Mouse (Mus musculus): ENCODE data around the gene Olfr1102. TPM values are rescaled to one million over a fixed set of nuclear protein-coding genes. Genes with fewer than 3 reads are reported as not detected.

Olfr1102 gene
- total RNA-seq, 1 experiment = not detected

- Histone ChIP-seq H3K36me3 (ENCODE audit: control insufficient read depth, insufficient read depth, low read length, poor library complexity, severe bottlenecking) (no peaks in the 10 kb centered on the region), H3K9me3 (ENCODE audit: control insufficient read depth, insufficient read depth, low read depth, low read length) (no peaks in the 10 kb centered on the region), H3K27ac (ENCODE audit: insufficient read depth, low read depth, low read length, poor library complexity, severe bottlenecking) (no peak within 1 kb of the TSS), H3K4me3 (ENCODE audit: insufficient read depth in 1 of 2, low read depth in 1 of 2, low read length in 2 of 2, poor library complexity in 1 of 2, severe bottlenecking in 1 of 2) (no peak within 1 kb of the TSS), H3K9ac (ENCODE audit: insufficient read depth, low read depth, low read length, poor library complexity, severe bottlenecking) (no peak within 1 kb of the TSS), H3K4me1 (ENCODE audit: control insufficient read depth in 2 of 2, insufficient read depth in 2 of 2, low read length in 2 of 2, poor library complexity in 1 of 2) (no peaks in the 10 kb centered on the region)
- in situ Hi-C loops (cut with MboI; ENCODE audit: low sequenced_read_pairs in 2 of 2, unreplicated experiment in 2 of 2) = no loop called here
- no peak for TF ChIP-seq MAFK (IDR thresholded peaks at IDR 0.05; ENCODE audit: insufficient read depth, low read depth, low read length)
- TF ChIP-seq ZNF384 (IDR thresholded peaks at IDR 0.05; ENCODE audit: low read depth, low read length) = no peak
- TF ChIP-seq ZC3H11A (IDR thresholded peaks at IDR 0.05; ENCODE audit: borderline replicate concordance, low read depth, low read length) = no peak
- no peak for TF ChIP-seq HCFC1 (IDR thresholded peaks at IDR 0.05; ENCODE audit: borderline replicate concordance, insufficient read depth, low read length)
- no peak for TF ChIP-seq CHD2 (IDR thresholded peaks at IDR 0.05; ENCODE audit: low read depth, low read length)
- DNase-seq (ENCODE audit: low read depth, low spot score) = no peak
Measured at GRCm38 (mm10) chr2:87036431-87036830, 38.2 kb downstream of the Olfr1102 start, which contains the start of gene Olfr1105. TSS of gene Olfr1105 (minus strand) at chr2:87036531.

- no peaks in the 10 kb centered on the region for H3K9me3 ChIP-seq (ENCODE audit: control insufficient read depth, insufficient read depth, low read depth, low read length)
- H3K9ac ChIP-seq (ENCODE audit: insufficient read depth, low read depth, low read length, poor library complexity, severe bottlenecking) = no peak within 1 kb of the TSS
- no peak within 1 kb of the TSS for H3K4me3 ChIP-seq (ENCODE audit: insufficient read depth in 1 of 2, low read depth in 1 of 2, low read length in 2 of 2, poor library complexity in 1 of 2, severe bottlenecking in 1 of 2)
- H3K27ac ChIP-seq (ENCODE audit: insufficient read depth, low read depth, low read length, poor library complexity, severe bottlenecking) = no peak within 1 kb of the TSS
- no peaks in the 10 kb centered on the region for H3K36me3 ChIP-seq (ENCODE audit: control insufficient read depth, insufficient read depth, low read length, poor library complexity, severe bottlenecking)
- TF ChIP-seq CHD2 (IDR thresholded peaks at IDR 0.05; ENCODE audit: low read depth, low read length) = no peak
- no peak for TF ChIP-seq HCFC1 (IDR thresholded peaks at IDR 0.05; ENCODE audit: borderline replicate concordance, insufficient read depth, low read length)
- TF ChIP-seq ZC3H11A (IDR thresholded peaks at IDR 0.05; ENCODE audit: borderline replicate concordance, low read depth, low read length) = no peak
- DNase-seq (ENCODE audit: low read depth, low spot score) = no peak
- in situ Hi-C loops (cut with MboI; ENCODE audit: low sequenced_read_pairs in 2 of 2, unreplicated experiment in 2 of 2) = no loop called here
- no peaks in the 10 kb centered on the region for H3K4me1 ChIP-seq (ENCODE audit: control insufficient read depth in 2 of 2, insufficient read depth in 2 of 2, low read length in 2 of 2, poor library complexity in 1 of 2)
Measured at GRCm38 (mm10) chr2:87052173-87052572, 54.0 kb downstream of the Olfr1102 start, which contains the start of gene Olfr1106. TSS of gene Olfr1106 (minus strand) at chr2:87052273.

Other genes with a start within 250 kb of the Olfr1102 start
- not detected in 2 replicates for gene Olfr1090, start 239.4 kb upstream of the Olfr1102 start, total RNA-seq (2012; rRNA removed)
- gene Olfr1093, start 215.9 kb upstream of the Olfr1102 start, total RNA-seq (2012; rRNA removed) = not detected in 2 replicates
- not detected in 2 replicates for gene Olfr141, start 188.4 kb upstream of the Olfr1102 start, total RNA-seq (2012; rRNA removed)
- not detected in 2 replicates for gene Olfr1094, start 173.7 kb upstream of the Olfr1102 start, total RNA-seq (2012; rRNA removed)
- not detected in 2 replicates for gene Olfr1095, start 146.7 kb upstream of the Olfr1102 start, total RNA-seq (2012; rRNA removed)
- gene Gm13723, start 123.6 kb upstream of the Olfr1102 start, total RNA-seq (2012; rRNA removed) = not detected in 2 replicates
- not detected in 2 replicates for gene Olfr1097, start 106.2 kb upstream of the Olfr1102 start, total RNA-seq (2012; rRNA removed)
- gene Olfr1098, start 73.9 kb upstream of the Olfr1102 start, total RNA-seq (2012; rRNA removed) = not detected in 2 replicates
- not detected in 2 replicates for gene Olfr1099, start 37.7 kb upstream of the Olfr1102 start, total RNA-seq (2012; rRNA removed)
- gene Olfr1100, start 18.4 kb upstream of the Olfr1102 start, total RNA-seq (2012; rRNA removed) = not detected in 2 replicates
- not detected in 2 replicates for gene Olfr1101, start 7.2 kb upstream of the Olfr1102 start, total RNA-seq (2012; rRNA removed)
- not detected in 2 replicates for gene Olfr1104, start 28.7 kb downstream of the Olfr1102 start, total RNA-seq (2012; rRNA removed)
- not detected in 2 replicates for gene Olfr1105, start 38.1 kb downstream of the Olfr1102 start, total RNA-seq (2012; rRNA removed)
- not detected in 2 replicates for gene Olfr1106, start 53.9 kb downstream of the Olfr1102 start, total RNA-seq (2012; rRNA removed)
- not detected in 2 replicates for gene Olfr1107, start 77.4 kb downstream of the Olfr1102 start, total RNA-seq (2012; rRNA removed)
- not detected in 2 replicates for gene Olfr1109, start 97.6 kb downstream of the Olfr1102 start, total RNA-seq (2012; rRNA removed)
- not detected in 2 replicates for gene Olfr259, start 116.2 kb downstream of the Olfr1102 start, total RNA-seq (2012; rRNA removed)
- not detected in 2 replicates for gene Olfr1110, start 141.9 kb downstream of the Olfr1102 start, total RNA-seq (2012; rRNA removed)
- not detected in 2 replicates for gene Olfr1111, start 154.2 kb downstream of the Olfr1102 start, total RNA-seq (2012; rRNA removed)
- gene Olfr1112, start 189.4 kb downstream of the Olfr1102 start, total RNA-seq (2012; rRNA removed) = not detected in 2 replicates
- not detected in 2 replicates for gene Olfr1113, start 210.6 kb downstream of the Olfr1102 start, total RNA-seq (2012; rRNA removed)
- not detected in 2 replicates for gene Olfr1115, start 249.6 kb downstream of the Olfr1102 start, total RNA-seq (2012; rRNA removed)